ENCODE assay signal across 9 mouse cellular contexts in genomic region chr17:34589681-34590101, GRCm38 (mm10). TPM values are rescaled to one million over a fixed set of nuclear protein-coding genes. Genes with fewer than 3 reads are reported as not detected.
A peak's percentile ranks its signal among the peaks of the same experiment; 100 is the strongest.
DNase-seq lines count a peak whose midpoint lies in the region; ATAC-seq and TF ChIP-seq lines count a peak whose summit lies in the region.
"Had no signal": no experiment of that assay in that cellular context is flagged by ENCODE, and none has a peak within 500 bp of the region (broad histone marks: within the 10 kb centered on the region; RNA-seq: fewer than 3 reads in every experiment).

Gene Gpsm3 (plus strand): TSS chr17:34589806.

- peak within 1 kb of the TSS; percentile 86 for H3K4me3 ChIP-seq in bone marrow, adult 2 months (replicated peaks; ENCODE audit: control insufficient read depth, low read depth, low read length)
- H3K4me3 ChIP-seq in kidney, embryonic 15.5 days (replicated peaks), result peak within 1 kb of the TSS; percentile 73

- no peaks in the 10 kb centered on the region for H3K27me3 ChIP-seq in kidney, embryonic 15.5 days
- H3K27me3 ChIP-seq: Patski had no signal

- no peaks in the 10 kb centered on the region for H3K9me3 ChIP-seq in kidney, embryonic 15.5 days (replicated peaks)

- 0 out of 2 replicates have a peak within 1 kb of the TSS, but pooled peaks have one; percentile 7 for H3K9ac ChIP-seq in kidney, embryonic 15.5 days

- TF ChIP-seq POLR2A in bone marrow, adult 2 months (IDR thresholded peaks at IDR 0.05; ENCODE audit: borderline replicate concordance, control insufficient read depth, low read depth, low read length), result 0 out of 2 replicates have a peak, but pooled peaks have one; percentile 44

- H3K36me3 ChIP-seq in kidney, embryonic 15.5 days, result peaks cover 8% of the 10 kb centered on the region

- peak within 1 kb of the TSS; percentile 95 for H3K27ac ChIP-seq in bone marrow, adult 2 months (ENCODE audit: control insufficient read depth, insufficient read depth, low read depth, low read length, poor library complexity)
- peak within 1 kb of the TSS; percentile 100 for H3K27ac ChIP-seq in kidney, embryonic 15.5 days

- peak; percentile 67 for DNase-seq in cerebellum, adult 11-12 months
- DNase-seq in cerebellum, postnatal 14 days, result no peak
- peak; percentile 75 to 81 for DNase-seq in heart, adult 9 months (ENCODE audit: low spot score in 2 of 2)
- DNase-seq in lung, postnatal 14 days, result peak; percentile 68
- DNase-seq in spleen, postnatal 10 days (ENCODE audit: low spot score in 2 of 2), result peak; percentile 60 to 64
- no peak for DNase-seq in left cerebral cortex, adult 18-20 months (ENCODE audit: low spot score in 2 of 2)

- ATAC-seq in kidney, embryonic 15.5 days (replicated peaks; ENCODE audit: low FRiP score), result no peak
- ATAC-seq: Patski had no signal

- peak within 1 kb of the TSS; percentile 72 for H3K4me2 ChIP-seq in kidney, embryonic 15.5 days

- H3K4me1 ChIP-seq in bone marrow, adult 2 months (ENCODE audit: control insufficient read depth, insufficient read depth, low read length), result no peaks in the 10 kb centered on the region; the same call in 1 of the 2 replicates
- peaks cover 73% of the 10 kb centered on the region for H3K4me1 ChIP-seq in kidney, embryonic 15.5 days

- no peak for TF ChIP-seq CTCF in bone marrow, adult 2 months (IDR thresholded peaks at IDR 0.05; ENCODE audit: control insufficient read depth, insufficient read depth, low read length)

- WGBS in bone marrow, adult 2 months, result under 1% methylated on average over 7 of the region's 7 CpGs
- WGBS in kidney, embryonic 15.5 days, result 5% methylated on average over 7 of the region's 7 CpGs

RNA-seq across cellular contexts. Expression of gene Gpsm3, which starts in this region (rescaled TPM):
- 85.2 and 156 TPM in 2 replicates for polyA plus RNA-seq in bone marrow, adult 2 months (2011; ENCODE audit: insufficient read depth, insufficient read length, low replicate concordance, missing spikeins)
- 20.8 and 22.6 TPM in 2 replicates for polyA plus RNA-seq in kidney, embryonic 15.5 days (2015; fragmentation: Nextera tagmentation; extraction: Ambion mirVana)
- total RNA-seq in left cerebral cortex, adult 18-20 months (2021), result 1 to 10 TPM; 2.5 to 3.0 TPM

Comparison
In these comparisons a context has a peak if more than half of its experiments do, and no peak if none do; other contexts are left out.
1. DNase-seq: peak in cerebellum, adult 11-12 months (single experiment), heart, adult 9 months (2 of 2), lung, postnatal 14 days (single experiment) and spleen, postnatal 10 days (2 of 2); none in cerebellum, postnatal 14 days (0 of 2) and left cerebral cortex, adult 18-20 months (0 of 2).